Mouse (Mus musculus) ES-CJ7 (cell line): ENCODE data around the gene Snrpn.
"Not testable (repeated sequence)": the region's sequence is repeated elsewhere in the genome, so short reads cannot be mapped to it uniquely, and the experiment has no call there.

Source experiments
- DNase-seq: peaks from one replicate; pipeline ENCODE4 v3.0.0; 2011; ENCODE audit warnings: low read depth, low spot score

The Snrpn gene

GRCm38 (mm10) chr7:60139742-60140480 lies at the start of gene Snrpn:
Gene Snrpn, minus strand, starts transcription at chr7:60140219.
- DNase-seq, result no peak

- DNase-seq, result no peak
Observed at GRCm38 (mm10) chr7:60170250-60171185, 30.5 kb upstream of the Snrpn start.

- no peak for DNase-seq
Observed at GRCm38 (mm10) chr7:60125332-60125731, 14.7 kb downstream of the Snrpn start.

GRCm38 (mm10) chr7:60123086-60123624 lies 16.9 kb downstream of the Snrpn start:
- DNase-seq, result not testable (repeated sequence)

GRCm38 (mm10) chr7:60122434-60123085 lies 17.5 kb downstream of the Snrpn start:
- DNase-seq, result no peak

GRCm38 (mm10) chr7:60097154-60097859 lies 42.7 kb downstream of the Snrpn start:
- no peak for DNase-seq

- no peak for DNase-seq
Observed at GRCm38 (mm10) chr7:60076301-60076700, 63.7 kb downstream of the Snrpn start.

GRCm38 (mm10) chr7:60047481-60048201 lies 92.4 kb downstream of the Snrpn start:
- DNase-seq, result no peak

- DNase-seq, result no peak
Observed at GRCm38 (mm10) chr7:60013186-60013585, 126.8 kb downstream of the Snrpn start.

GRCm38 (mm10) chr7:60007727-60008360 lies 132.2 kb downstream of the Snrpn start:
- peak; percentile 86 for DNase-seq

GRCm38 (mm10) chr7:60006262-60006661 lies 133.8 kb downstream of the Snrpn start:
- DNase-seq, result peak; percentile 82

GRCm38 (mm10) chr7:60004606-60005330 lies 135.3 kb downstream of the Snrpn start, which contains the start of the genes Snurf and Gm38393:
Gene Snurf, minus strand, starts transcription at chr7:60005049.
Gene Gm38393, minus strand, starts transcription at chr7:60005064.
- DNase-seq, result peak; percentile 84

- peak; percentile 91 for DNase-seq
Observed at GRCm38 (mm10) chr7:60003921-60004605, 136.0 kb downstream of the Snrpn start.

- DNase-seq, result peak; percentile 93
Observed at GRCm38 (mm10) chr7:60003006-60003865, 136.8 kb downstream of the Snrpn start.

GRCm38 (mm10) chr7:59978646-59979045 lies 161.4 kb downstream of the Snrpn start:
- DNase-seq, result no peak
